10 mouse cellular contexts compared by ENCODE assay signal in the genomic region with DNA sequence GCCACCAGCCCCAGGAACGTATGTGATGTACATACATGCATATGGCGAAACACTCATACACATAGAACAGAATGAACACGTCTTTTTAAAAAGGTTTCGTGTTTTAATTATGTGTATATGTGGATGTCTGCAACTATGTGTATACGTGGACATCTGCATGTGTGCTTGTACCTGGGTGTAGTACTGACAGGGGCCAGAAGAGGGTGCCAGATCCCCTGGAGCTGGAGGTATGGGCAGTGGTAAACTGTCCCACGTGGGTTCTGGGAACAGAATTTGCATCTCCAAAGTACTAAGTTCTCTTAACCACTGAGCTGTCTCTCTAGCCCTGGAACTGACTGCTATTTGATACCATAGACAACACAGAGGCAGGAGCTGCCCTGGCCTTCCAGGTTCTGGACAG. TPM values are rescaled to one million over a fixed set of nuclear protein-coding genes. Genes with fewer than 3 reads are reported as not detected.
DNase-seq lines count a peak whose midpoint lies in the region; ATAC-seq and TF ChIP-seq lines count a peak whose summit lies in the region.
"Had no signal": no experiment of that assay in that cellular context is flagged by ENCODE, and none has a peak within 500 bp of the region (broad histone marks: within the 10 kb centered on the region; RNA-seq: fewer than 3 reads in every experiment).

No protein-coding gene starts in this region.

- 77% methylated on average over 6 of the region's 6 CpGs for WGBS in kidney, adult 2 months
- 69% methylated on average over 6 of the region's 6 CpGs for WGBS in kidney, embryonic 15.5 days

- peak; percentile 52; the same call in 1 of the 2 replicates for TF ChIP-seq CTCF in kidney, adult 2 months (conservative IDR thresholded peaks at IDR 0.05; ENCODE audit: insufficient read depth, insufficient read length, low read depth, low read length)
- TF ChIP-seq CTCF in MEL (IDR thresholded peaks at IDR 0.05 in 2 of 3, conservative IDR thresholded peaks at IDR 0.05 in 1 of 3; ENCODE audit: control insufficient read depth in 1 of 3, insufficient read depth in 1 of 3, low read depth in 2 of 3, low read length in 3 of 3, poor library complexity in 1 of 3, severe bottlenecking in 1 of 3) = peak in 2 of 3 experiments; percentile 19 to 27; a peak in 2 of 6 replicates

- H3K27ac ChIP-seq in kidney, adult 2 months (ENCODE audit: insufficient read depth, low read depth, low read length) = no peak overlapping the region
- no peak overlapping the region for H3K27ac ChIP-seq in kidney, embryonic 15.5 days
- no peak overlapping the region for H3K27ac ChIP-seq in MEL (ENCODE audit: control insufficient read depth, low read depth, low read length)

- DNase-seq in adrenal gland, postnatal 10 days = peak; percentile 62
- no peak for DNase-seq in adrenal gland, postnatal 4 days (ENCODE audit: low spot score in 2 of 2)
- DNase-seq in kidney, adult 2 months = peak; percentile 37
- DNase-seq in MEL (ENCODE audit: low read depth, low spot score) = peak; percentile 3
- DNase-seq in induced T-regulatory cell, adult 2 months (ENCODE audit: low read depth) = peak; percentile 67
- peak; percentile 34 for DNase-seq in splenic B cell, adult 2 months (ENCODE audit: low read depth, low spot score)
- DNase-seq in frontal cortex, postnatal 36 days (ENCODE audit: low spot score in 2 of 2) = no peak

- TF ChIP-seq RAD21 in MEL (IDR thresholded peaks at IDR 0.05; ENCODE audit: low read depth, low read length) = no peak; the same call in 1 of the 2 replicates

- no peaks in the 10 kb centered on the region for H3K9me3 ChIP-seq in kidney, embryonic 15.5 days (replicated peaks)
- no peaks in the 10 kb centered on the region for H3K9me3 ChIP-seq in MEL (replicated peaks; ENCODE audit: insufficient read depth, low read length)

- no peaks in the 10 kb centered on the region for H3K79me2 ChIP-seq in MEL (ENCODE audit: control insufficient read depth, insufficient read depth, low read length, poor library complexity)

- H3K4me2 ChIP-seq in kidney, embryonic 15.5 days = no peak overlapping the region

- no peaks in the 10 kb centered on the region for H3K36me3 ChIP-seq in kidney, adult 2 months (ENCODE audit: control insufficient read depth, insufficient read depth, low read length)
- H3K36me3 ChIP-seq in kidney, embryonic 15.5 days = no peaks in the 10 kb centered on the region
- H3K36me3 ChIP-seq in MEL (ENCODE audit: control insufficient read depth in 1 of 2, insufficient read depth in 2 of 2, low read length in 2 of 2) = no peaks in the 10 kb centered on the region
- no peaks in the 10 kb centered on the region for H3K36me3 ChIP-seq in splenic B cell, adult 2 months (ENCODE audit: control insufficient read depth, insufficient read depth, low read length, poor library complexity, severe bottlenecking)

- TF ChIP-seq POLR2A in kidney, adult 2 months (IDR thresholded peaks at IDR 0.05; ENCODE audit: low read depth, low read length) = no peak
- no peak for TF ChIP-seq POLR2A in MEL (IDR thresholded peaks at IDR 0.05; ENCODE audit: control insufficient read depth in 1 of 2, insufficient read depth in 1 of 2, low read depth in 1 of 2, low read length in 2 of 2, poor library complexity in 1 of 2)

- H3K9ac ChIP-seq in kidney, embryonic 15.5 days = no peak overlapping the region
- no peak overlapping the region for H3K9ac ChIP-seq in MEL (ENCODE audit: control insufficient read depth, low read depth, low read length, poor library complexity, severe bottlenecking)

- H3K4me3 ChIP-seq in kidney, adult 2 months (ENCODE audit: insufficient read depth, low read depth, low read length) = no peak overlapping the region
- no peak overlapping the region for H3K4me3 ChIP-seq in kidney, embryonic 15.5 days (replicated peaks)
- no peak overlapping the region for H3K4me3 ChIP-seq in MEL (ENCODE audit: control insufficient read depth in 1 of 2, insufficient read depth in 1 of 2, low read depth in 2 of 2, low read length in 2 of 2)
- H3K4me3 ChIP-seq: megakaryocyte, embryonic 14.5 days had no signal

- no peak for TF ChIP-seq EP300 in MEL (IDR thresholded peaks at IDR 0.05; ENCODE audit: low read depth in 1 of 2, low read length in 2 of 2)

- no peaks in the 10 kb centered on the region for H3K27me3 ChIP-seq in kidney, adult 2 months (replicated peaks; ENCODE audit: control insufficient read depth, insufficient read depth, low read length)
- no peaks in the 10 kb centered on the region for H3K27me3 ChIP-seq in kidney, embryonic 15.5 days
- no peaks in the 10 kb centered on the region for H3K27me3 ChIP-seq in MEL (ENCODE audit: control insufficient read depth in 1 of 2, insufficient read depth in 2 of 2, low read length in 2 of 2)
- no peaks in the 10 kb centered on the region for H3K27me3 ChIP-seq in splenic B cell, adult 2 months (ENCODE audit: control insufficient read depth, insufficient read depth, low read length, poor library complexity, severe bottlenecking)

- ATAC-seq in kidney, embryonic 15.5 days (replicated peaks; ENCODE audit: low FRiP score) = no peak

- H3K4me1 ChIP-seq in kidney, adult 2 months (ENCODE audit: control insufficient read depth, insufficient read depth, low read length) = no peaks in the 10 kb centered on the region
- no peaks in the 10 kb centered on the region for H3K4me1 ChIP-seq in kidney, embryonic 15.5 days
- no peaks in the 10 kb centered on the region for H3K4me1 ChIP-seq in MEL (ENCODE audit: control insufficient read depth in 1 of 2, insufficient read depth in 2 of 2, low read length in 2 of 2)

TF ChIP-seq in MEL, 35 proteins besides CTCF, POLR2A, EP300 and RAD21:
- TF ChIP-seq BHLHE40 (IDR thresholded peaks at IDR 0.05; ENCODE audit: borderline replicate concordance, low read depth, low read length) (no peak), USF1 (IDR thresholded peaks at IDR 0.05; ENCODE audit: low read depth, low read length) (no peak), MXI1 (IDR thresholded peaks at IDR 0.05; ENCODE audit: low read depth, low read length) (no peak), SIN3A (IDR thresholded peaks at IDR 0.05; ENCODE audit: low read length) (no peak), ZKSCAN1 (IDR thresholded peaks at IDR 0.05; ENCODE audit: low read depth, low read length) (no peak), NELFE (IDR thresholded peaks at IDR 0.05; ENCODE audit: low read depth, low read length) (no peak), MEF2A (IDR thresholded peaks at IDR 0.05; ENCODE audit: extremely low read depth, insufficient replicate concordance, low read depth, low read length, poor library complexity, severe bottlenecking) (no peak), HCFC1 (IDR thresholded peaks at IDR 0.05; ENCODE audit: low read depth, low read length) (no peak), KAT2A (conservative IDR thresholded peaks at IDR 0.05; ENCODE audit: low read depth, low read length) (no peak), USF2 (IDR thresholded peaks at IDR 0.05; ENCODE audit: borderline replicate concordance in 1 of 2, insufficient read depth in 1 of 2, low read depth in 1 of 2, low read length in 2 of 2) (no peak), MYC (IDR thresholded peaks at IDR 0.05; ENCODE audit: low read depth, low read length) (no peak), JUND (IDR thresholded peaks at IDR 0.05; ENCODE audit: low read depth, low read length) (no peak), MYB (IDR thresholded peaks at IDR 0.05; ENCODE audit: low read depth, low read length) (no peak), ELF1 (IDR thresholded peaks at IDR 0.05; ENCODE audit: low read depth, low read length) (no peak), GABPA (IDR thresholded peaks at IDR 0.05; ENCODE audit: low read depth, low read length) (no peak), TCF12 (IDR thresholded peaks at IDR 0.05; ENCODE audit: low read depth, low read length) (no peak), UBTF (IDR thresholded peaks at IDR 0.05; ENCODE audit: borderline replicate concordance, insufficient read depth, low read depth, low read length) (no peak), E2F4 (IDR thresholded peaks at IDR 0.05; ENCODE audit: borderline replicate concordance, low read depth, low read length) (no peak)

RNA-seq across cellular contexts. Expression of a gene that starts 30.4 kb away (rescaled TPM):
- total RNA-seq in adrenal gland, postnatal 10 days (2021) = 1 to 10 TPM; 4.7 to 5.4 TPM
- under 1 TPM in 1 of 2 experiments, not detected in 1; 0.59 TPM for total RNA-seq in adrenal gland, postnatal 4 days (2021)
- 0.57 and 3.8 TPM in 2 replicates for polyA plus RNA-seq in kidney, adult 2 months (2012; rRNA removed)
- not detected in 2 replicates for polyA plus RNA-seq in kidney, embryonic 15.5 days (2015; fragmentation: Nextera tagmentation; extraction: Ambion mirVana)
- total RNA-seq in MEL (2012; rRNA removed) = not detected in 2 replicates
- polyA plus RNA-seq in MEL (2012; ENCODE audit: insufficient read depth in 1 of 2, insufficient read length in 2 of 2, low read depth in 1 of 2, low replicate concordance in 2 of 2, missing spikeins in 1 of 2) = not detected
- polyA plus RNA-seq: C2C12 had no signal

RNA-seq across cellular contexts. Expression of a gene that starts 58.8 kb away (rescaled TPM):
- 10 to 100 TPM in 1 of 2 experiments, 1 to 10 TPM in 1; 8.1 to 10.1 TPM for total RNA-seq in adrenal gland, postnatal 10 days (2021)
- total RNA-seq in adrenal gland, postnatal 4 days (2021) = 10 to 100 TPM; 15.4 to 20.3 TPM
- polyA plus RNA-seq in kidney, adult 2 months (2012; rRNA removed) = 2.6 and 2.9 TPM in 2 replicates
- 24.3 and 25.4 TPM in 2 replicates for polyA plus RNA-seq in kidney, embryonic 15.5 days (2015; fragmentation: Nextera tagmentation; extraction: Ambion mirVana)
- total RNA-seq in MEL (2012; rRNA removed) = not detected in 2 replicates
- polyA plus RNA-seq in MEL (2012; ENCODE audit: insufficient read depth in 1 of 2, insufficient read length in 2 of 2, low read depth in 1 of 2, low replicate concordance in 2 of 2, missing spikeins in 1 of 2) = not detected

Comparison
In these comparisons a context has a peak if more than half of its experiments do, and no peak if none do; other contexts are left out.
1. DNase-seq: peak in adrenal gland, postnatal 10 days (single experiment), kidney, adult 2 months (single experiment), MEL (single experiment), induced T-regulatory cell, adult 2 months (single experiment) and splenic B cell, adult 2 months (single experiment); none in adrenal gland, postnatal 4 days (0 of 2) and frontal cortex, postnatal 36 days (0 of 2).